Mouse (Mus musculus): Measurements from ENCODE around the gene Ly6g6d.

The Ly6g6d gene

GRCm38 (mm10) chr17:35068213-35068914 lies 9.5 kb downstream of the Ly6g6d start:
- no peak for DNase-seq

- DNase-seq = no peak
Measured at GRCm38 (mm10) chr17:35066084-35066483, 11.8 kb downstream of the Ly6g6d start, which contains the start of gene Mpig6b. TSS of gene Mpig6b (minus strand) at chr17:35066184.

DNA sequence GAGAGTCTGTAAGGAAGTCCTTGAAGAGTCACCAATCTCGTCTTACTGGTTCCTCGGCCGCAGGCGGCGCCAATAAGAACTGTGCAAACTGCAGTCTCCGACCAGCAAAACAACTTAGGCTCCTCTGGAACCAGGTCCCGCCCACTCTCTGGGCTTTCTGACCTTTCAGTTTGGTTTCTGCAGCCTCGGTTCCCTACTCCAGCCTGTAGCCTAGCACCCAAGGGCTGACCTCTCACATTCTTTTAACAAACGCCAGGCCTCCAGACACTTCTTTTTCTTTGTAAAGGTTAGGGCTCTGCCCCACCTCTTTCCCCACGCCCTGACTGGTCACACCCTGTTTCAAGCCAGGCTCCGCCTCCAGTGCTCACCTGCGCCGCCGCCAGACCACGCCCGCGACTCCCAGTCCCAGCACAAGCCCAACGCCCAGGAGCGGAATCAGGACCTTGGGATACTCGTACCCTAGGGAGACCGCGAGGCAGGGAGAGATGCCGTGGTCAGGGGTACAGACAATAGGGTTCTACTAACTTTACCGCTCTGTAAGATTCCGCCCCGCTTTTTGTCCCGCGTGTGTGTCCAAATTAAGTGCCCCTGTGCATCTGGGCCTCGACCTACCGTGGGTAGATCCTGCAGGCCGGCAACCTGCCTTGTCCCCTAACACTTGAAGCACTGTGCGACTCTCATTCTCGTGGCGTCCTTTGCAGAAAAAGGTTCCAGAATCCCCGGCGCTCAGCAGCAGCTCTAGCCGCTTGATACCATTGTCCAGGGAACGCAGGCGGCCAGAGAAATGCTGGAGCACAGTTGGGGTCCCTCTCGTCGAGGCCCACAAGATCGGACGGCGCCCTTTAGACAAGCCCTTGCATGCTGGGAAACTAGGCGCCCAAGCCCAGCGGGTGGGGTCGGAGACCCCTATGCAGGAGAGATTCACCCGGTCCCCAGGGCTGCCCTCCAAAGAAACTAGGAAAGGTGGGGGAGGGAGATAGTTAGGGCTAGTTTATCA lies 12.6 kb downstream of the Ly6g6d start, which contains the start of gene Ly6g6c:
TSS of gene Ly6g6c (plus strand) at position 438 of the 997 bp plus-strand sequence.
- DNase-seq = peak; percentile 77

- DNase-seq = peak; percentile 85
Measured at GRCm38 (mm10) chr17:35064378-35064877, 13.4 kb downstream of the Ly6g6d start.

DNA sequence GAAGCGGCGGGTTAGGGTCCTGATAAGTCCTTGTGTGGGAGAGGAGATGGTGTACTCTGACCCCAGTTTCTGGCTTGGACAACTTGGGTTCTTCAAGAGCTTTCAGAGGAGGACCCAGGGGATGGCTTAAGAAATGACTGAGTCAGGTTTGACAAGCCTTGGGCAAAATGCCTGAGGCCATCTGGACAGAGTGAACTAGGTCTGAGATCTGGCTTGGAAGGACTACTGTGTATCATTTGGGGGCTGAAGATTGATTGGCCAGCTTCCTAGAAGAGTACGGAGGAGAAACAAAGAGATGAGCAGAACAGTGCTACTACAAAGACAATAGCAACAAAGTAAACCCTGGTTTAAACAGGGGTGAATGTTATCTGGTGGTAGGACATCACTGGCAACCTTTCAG lies 14.4 kb downstream of the Ly6g6d start:
- no peak for DNase-seq

DNA sequence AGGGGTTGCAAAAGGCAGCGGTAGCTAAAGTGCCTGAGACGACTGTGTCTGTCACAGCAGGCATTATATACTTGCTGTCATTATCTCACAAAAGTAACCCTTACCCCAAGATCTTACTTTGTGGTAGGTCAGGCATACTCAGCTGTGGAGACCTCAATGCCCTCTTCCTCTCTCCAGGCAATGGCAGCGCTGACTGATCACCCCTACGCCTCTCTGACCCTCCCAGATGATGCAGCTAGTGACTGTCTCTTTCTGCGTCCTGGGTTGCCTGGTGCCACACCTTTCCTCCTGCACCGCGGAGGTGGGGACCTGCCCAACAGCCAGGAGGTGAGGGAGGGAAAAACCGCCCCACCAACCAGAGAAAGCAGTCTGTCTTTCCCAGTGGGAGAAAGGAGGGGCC lies 16.6 kb downstream of the Ly6g6d start:
- peak; percentile 49 for DNase-seq

- peak; percentile 59 for DNase-seq
Measured at GRCm38 (mm10) chr17:35060737-35061297, 17.0 kb downstream of the Ly6g6d start.

- peak; percentile 68 for DNase-seq
Measured at GRCm38 (mm10) chr17:35060071-35060470, 17.8 kb downstream of the Ly6g6d start.

- peak; percentile 87 for DNase-seq
Measured at GRCm38 (mm10) chr17:35058911-35059892, 18.7 kb downstream of the Ly6g6d start, which contains the start of gene Ddah2. TSS of gene Ddah2 (plus strand) at chr17:35059035.

GRCm38 (mm10) chr17:35058316-35058715 lies 19.5 kb downstream of the Ly6g6d start:
- peak; percentile 51 for DNase-seq

DNA sequence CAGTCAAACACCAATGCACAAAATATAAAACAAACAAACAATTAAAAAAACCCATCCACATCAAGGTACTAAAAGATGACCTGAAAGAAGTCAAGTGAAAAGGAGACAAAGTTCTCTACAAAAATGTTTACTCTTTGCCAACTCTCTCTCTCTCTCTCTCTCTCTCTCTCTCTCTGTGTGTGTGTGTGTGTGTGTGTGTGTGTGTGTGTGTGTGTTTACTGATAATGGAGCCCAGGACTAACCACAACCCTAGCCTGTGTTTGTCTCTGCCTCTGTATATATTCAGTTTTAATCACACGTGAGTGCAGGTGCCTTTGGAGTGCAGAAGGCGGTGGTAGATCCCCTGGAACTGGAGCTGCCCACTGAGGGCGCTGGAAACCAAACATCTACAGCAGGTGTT lies 20.8 kb downstream of the Ly6g6d start:
- DNase-seq = no peak

- no peak for DNase-seq
Measured at GRCm38 (mm10) chr17:35055691-35056495, 22.0 kb downstream of the Ly6g6d start.

- peak; percentile 32 for DNase-seq
Measured at GRCm38 (mm10) chr17:35052271-35052798, 25.5 kb downstream of the Ly6g6d start.

DNA sequence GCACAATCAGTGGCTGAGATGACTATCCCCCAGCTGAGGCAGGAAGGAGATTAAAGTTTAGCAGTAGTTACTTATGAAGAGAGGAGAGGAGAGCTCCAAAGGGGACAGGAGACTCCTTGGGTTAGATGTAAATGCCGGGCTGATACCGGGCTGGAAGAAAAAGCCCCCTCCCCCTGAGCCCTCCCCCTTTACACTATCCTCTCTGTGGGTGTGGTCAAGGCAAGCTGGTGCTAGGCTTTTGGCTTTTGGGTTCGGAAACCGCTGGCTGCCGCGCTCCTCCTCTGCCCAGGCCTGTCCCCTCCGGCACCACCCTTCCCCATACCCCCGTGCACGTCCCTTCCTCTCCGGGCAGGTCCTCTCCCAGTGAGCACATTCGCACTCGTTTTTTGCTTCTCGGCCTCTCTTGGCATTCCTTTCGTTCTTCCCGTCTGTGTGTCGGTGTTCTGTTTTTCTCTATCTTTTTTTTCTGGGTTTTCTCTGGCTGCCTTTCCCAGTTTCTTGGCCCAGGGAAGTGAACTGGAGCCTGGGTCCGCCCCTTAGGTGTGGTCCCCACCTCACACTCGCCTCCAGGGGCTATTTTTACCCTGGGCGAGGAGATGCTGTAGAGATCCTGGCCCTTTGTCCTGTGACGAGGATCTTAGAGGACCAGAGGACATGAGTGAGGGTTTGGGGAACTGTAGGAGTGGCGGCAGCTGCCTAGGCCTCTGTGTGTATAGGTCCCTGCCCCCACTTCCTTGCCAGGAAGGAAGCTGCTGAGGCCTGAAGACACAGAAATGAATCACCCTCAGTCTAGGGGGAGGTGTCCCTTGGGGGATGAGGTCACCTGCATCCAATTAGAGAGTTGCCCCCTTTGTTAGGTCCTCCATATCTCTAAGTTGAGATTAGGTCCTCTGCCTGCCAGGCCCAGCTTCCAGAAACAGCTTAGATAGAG lies 26.4 kb downstream of the Ly6g6d start:
- DNase-seq = peak; percentile 71

DNA sequence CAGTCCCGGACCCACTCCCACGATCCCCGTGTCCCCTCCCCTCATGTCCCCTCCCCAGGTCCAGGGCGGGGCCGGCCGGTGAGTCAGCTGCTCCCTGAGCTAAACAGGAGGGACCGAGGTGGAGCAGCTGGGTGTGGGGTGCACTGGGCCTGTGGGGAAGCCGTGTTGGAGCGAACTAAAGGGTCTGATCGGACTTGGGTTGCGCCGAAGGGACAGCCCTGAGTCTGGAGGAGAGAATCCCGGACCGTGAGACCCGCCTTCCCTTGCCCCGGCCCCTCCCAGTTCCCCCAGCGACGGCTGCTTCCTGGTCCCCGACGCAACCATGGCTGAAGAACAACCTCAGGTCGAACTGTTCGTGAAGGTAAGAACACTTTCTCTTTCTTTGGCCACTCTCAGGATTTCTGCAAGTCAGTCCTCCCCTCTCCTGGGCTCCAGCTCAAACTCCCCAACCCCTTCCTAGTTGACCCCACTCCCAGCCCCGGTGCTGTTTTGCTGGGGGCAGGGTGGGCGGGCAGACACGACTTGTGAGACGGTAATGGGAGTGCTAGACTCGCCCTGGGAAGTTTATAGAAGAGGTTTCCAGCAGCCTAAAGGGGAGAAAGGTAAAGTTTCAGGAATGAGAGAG lies 27.6 kb downstream of the Ly6g6d start:
- peak; percentile 60 for DNase-seq

DNA sequence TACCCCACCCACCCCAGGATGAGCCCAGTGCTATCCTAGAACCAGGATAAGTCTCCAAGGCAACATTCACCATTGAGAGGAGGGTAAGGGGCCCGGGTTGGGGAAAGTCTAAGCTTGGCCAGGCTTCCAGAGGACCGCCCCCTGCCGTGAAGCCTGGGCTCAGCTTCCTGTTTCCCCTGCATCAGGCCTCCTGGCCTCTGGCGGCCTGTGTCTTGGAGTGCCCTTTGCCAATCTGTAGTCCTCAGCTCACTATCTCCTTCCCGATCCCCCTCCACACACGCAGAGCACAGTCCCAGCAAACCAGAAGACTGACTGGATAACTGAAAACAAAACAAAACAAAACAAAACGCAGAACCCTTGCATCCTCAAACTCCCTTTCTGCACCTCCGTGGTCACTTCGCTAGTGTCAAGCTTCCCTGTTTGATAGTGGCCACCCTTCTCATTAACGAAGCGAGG lies 28.3 kb downstream of the Ly6g6d start, which contains the start of gene Clic1:
TSS of gene Clic1 (plus strand) at position 406 of the 456 bp plus-strand sequence.
- DNase-seq = peak; percentile 46

GRCm38 (mm10) chr17:35048932-35049440 lies 28.9 kb downstream of the Ly6g6d start:
- no peak for DNase-seq
